Mouse (Mus musculus) lung, postnatal 0 days (tissue): ENCODE measurements around the gene Actrt1. TPM values are rescaled to one million over a fixed set of nuclear protein-coding genes. Genes with fewer than 3 reads are reported as not detected.

Experiments
- ATAC-seq: fragments of 200-750 bp; cut with Nextera tagmentation; 2 replicates; pipeline ENCODE4 v1.8.0; 2017; ENCODE audit warnings: moderate library complexity
- DNase-seq: peaks from one replicate; pipeline ENCODE4 v3.0.0-alpha.2; 2016; ENCODE audit warnings: low spot score
- H3K27ac ChIP-seq: fragments of 300-500 bp; sonication (generic); 2 replicates; pipeline ENCODE4 v1.5.1; 2014; ENCODE audit warnings: antibody characterized with exemption, mild to moderate bottlenecking, low read length, mixed read lengths
- H3K27me3 ChIP-seq: fragments of 300-500 bp; sonication (generic); replicated peaks from 2 replicates; pipeline ENCODE4 v1.6.1; 2014; ENCODE audit warnings: low read length, mixed read lengths; ENCODE audit not compliant: insufficient read depth
- H3K36me3 ChIP-seq: fragments of 300-500 bp; sonication (generic); 2 replicates; pipeline ENCODE4 v1.6.1; 2014; ENCODE audit warnings: low read length, mixed read lengths; ENCODE audit not compliant: insufficient read depth
- H3K4me1 ChIP-seq: fragments of 300-500 bp; sonication (generic); 2 replicates; pipeline ENCODE4 v1.6.1; 2014; ENCODE audit warnings: antibody characterized with exemption, low read depth, low read length, mixed read lengths; ENCODE audit not compliant: insufficient read depth
- H3K4me2 ChIP-seq: fragments of 300-500 bp; sonication (generic); replicated peaks from 2 replicates; pipeline ENCODE4 v1.6.1; 2014; ENCODE audit warnings: low read depth, mild to moderate bottlenecking, low read length, moderate library complexity, mixed read lengths
- H3K4me3 ChIP-seq: fragments of 300-500 bp; sonication (generic); 2 replicates; pipeline ENCODE4 v1.5.1; 2014; ENCODE audit warnings: low read depth, low read length
- H3K9ac ChIP-seq: fragments of 300-500 bp; sonication (generic); replicated peaks from 2 replicates; pipeline ENCODE4 v1.6.1; 2014; ENCODE audit warnings: low read depth, mild to moderate bottlenecking
- H3K9me3 ChIP-seq: fragments of 300-500 bp; sonication (generic); 2 replicates; pipeline ENCODE4 v1.6.1; 2016; ENCODE audit warnings: low read length, mixed read lengths
- CTCF ChIP-seq: IDR thresholded peaks from 2 replicates; pipeline ENCODE4 v1.5.1; 2016; ENCODE audit warnings: antibody characterized with exemption, mild to moderate bottlenecking
- EP300 ChIP-seq: IDR thresholded peaks from 2 replicates; pipeline ENCODE4 v1.6.1; 2016; ENCODE audit warnings: antibody characterized with exemption, mild to moderate bottlenecking, control low read depth
- WGBS: fragments of 180-500 bp; shearing (Covaris S2); extraction: QIAGEN DNeasy Blood & Tissue Kit; methylation state at CpG from one replicate; pipeline ENCODE4 v1.1.7; 2014; 5-methylcytosine and 5-hydroxymethylcytosine counted together
- polyA plus RNA-seq: library from polyadenylated mRNA; unstranded; fragments of >200 nt; fragmentation: Nextera tagmentation; extraction: Ambion mirVana; gene quantifications from 2 replicates; pipeline ENCODE4 v1.2.1, GENCODE M21; 2015

Actrt1 gene
- not detected in 2 replicates for polyA plus RNA-seq

GRCm38 (mm10) chrX:46328707-46329106 is at the start of gene Actrt1:
Actrt1 (plus strand) TSS chrX:46329007.
- TF ChIP-seq EP300: no peak
- TF ChIP-seq CTCF: no peak
- DNase-seq (no peak), ATAC-seq (no peak)
- Histone ChIP-seq H3K27ac (no peak within 1 kb of the TSS), H3K4me1 (no peaks in the 10 kb centered on the region), H3K36me3 (no peaks in the 10 kb centered on the region), H3K4me3 (no peak within 1 kb of the TSS), H3K27me3 (no peaks in the 10 kb centered on the region), H3K9ac (no peak within 1 kb of the TSS), H3K4me2 (no peak within 1 kb of the TSS), H3K9me3 (no peaks in the 10 kb centered on the region)

GRCm38 (mm10) chrX:46331463-46332115 is 2.8 kb downstream of the Actrt1 start:
- no peak for DNase-seq
- Histone ChIP-seq H3K4me3 (no peak overlapping the region), H3K4me2 (no peak overlapping the region), H3K4me1 (no peaks in the 10 kb centered on the region), H3K36me3 (no peaks in the 10 kb centered on the region), H3K9me3 (no peaks in the 10 kb centered on the region), H3K27me3 (no peaks in the 10 kb centered on the region), H3K9ac (no peak overlapping the region), H3K27ac (no peak overlapping the region)
- TF ChIP-seq EP300: no peak
- no peak for TF ChIP-seq CTCF
- WGBS: 71% methylated on average over 1 of the region's 1 CpGs
- no peak for ATAC-seq
